Mouse (Mus musculus) gastrocnemius, adult 8-10 months (tissue): ENCODE measurements around the gene P2ry14. TPM values are rescaled to one million over a fixed set of nuclear protein-coding genes. Genes with fewer than 3 reads are reported as not detected.
"Not testable (repeated sequence)": the region's sequence is repeated elsewhere in the genome, so short reads cannot be mapped to it uniquely, and the experiment has no call there.

ENCODE experiments used
- DNase-seq, 2 experiments: peaks; one replicate each; pipeline ENCODE4 v3.0.0; 2022; ENCODE audit warnings: low spot score in 2 of 2
- total RNA-seq, 4 experiments: library from RNA; stranded (reverse); gene quantifications; 2 replicates each; pipeline ENCODE4 v1.2.4; 2022

Gene P2ry14
- total RNA-seq, 4 experiments from 2014 or later, result 0.90 to 2.7 (median 1.2) TPM

- no peak for DNase-seq
Observed at GRCm38 (mm10) chr3:59145194-59145593, 8.2 kb downstream of the P2ry14 start.

GRCm38 (mm10) chr3:59141507-59142305, 11.7 kb downstream of the P2ry14 start:
- no peak for DNase-seq

GRCm38 (mm10) chr3:59140941-59141340, 12.5 kb downstream of the P2ry14 start:
- not testable (repeated sequence) for DNase-seq

GRCm38 (mm10) chr3:59140115-59140514, 13.3 kb downstream of the P2ry14 start:
- DNase-seq, result no peak

GRCm38 (mm10) chr3:59139651-59140051, 13.8 kb downstream of the P2ry14 start:
- no peak for DNase-seq

GRCm38 (mm10) chr3:59138946-59139468, 14.4 kb downstream of the P2ry14 start:
- DNase-seq, result no peak

- no peak for DNase-seq
Observed at GRCm38 (mm10) chr3:59135911-59136653, 17.3 kb downstream of the P2ry14 start.

- DNase-seq, result no peak
Observed at GRCm38 (mm10) chr3:59133189-59133588, 20.2 kb downstream of the P2ry14 start.

- DNase-seq, result no peak
Observed at GRCm38 (mm10) chr3:59131966-59132365, 21.5 kb downstream of the P2ry14 start.

GRCm38 (mm10) chr3:59131081-59131480, 22.3 kb downstream of the P2ry14 start:
- DNase-seq, result no peak

- DNase-seq, result peak; percentile 13 to 17
Observed at GRCm38 (mm10) chr3:59130431-59130830, 23.0 kb downstream of the P2ry14 start.

- no peak for DNase-seq
Observed at GRCm38 (mm10) chr3:59129547-59129946, 23.9 kb downstream of the P2ry14 start.

- DNase-seq, result no peak
Observed at GRCm38 (mm10) chr3:59128681-59129080, 24.7 kb downstream of the P2ry14 start.

GRCm38 (mm10) chr3:59125783-59126555, 27.4 kb downstream of the P2ry14 start:
- no peak for DNase-seq

- DNase-seq, result no peak
Observed at GRCm38 (mm10) chr3:59125022-59125421, 28.4 kb downstream of the P2ry14 start.

GRCm38 (mm10) chr3:59121780-59122449, 31.5 kb downstream of the P2ry14 start:
- DNase-seq, result no peak

GRCm38 (mm10) chr3:59121067-59121730, 32.2 kb downstream of the P2ry14 start:
- no peak for DNase-seq

- DNase-seq, result no peak
Observed at GRCm38 (mm10) chr3:59113973-59114517, 39.4 kb downstream of the P2ry14 start.

- not testable (repeated sequence) for DNase-seq
Observed at GRCm38 (mm10) chr3:59113291-59113690, 40.1 kb downstream of the P2ry14 start.

- DNase-seq, result no peak
Observed at GRCm38 (mm10) chr3:59111944-59112343, 41.5 kb downstream of the P2ry14 start.
